Mouse (Mus musculus) C2C12 (cell line): Measurements from ENCODE around the gene Rpl3. TPM values are rescaled to one million over a fixed set of nuclear protein-coding genes. Genes with fewer than 3 reads are reported as not detected.

ENCODE experiments used
- H3K27me3 ChIP-seq: one replicate; pipeline ENCODE4 v1.6.1; 2011; ENCODE audit not compliant: control insufficient read depth, insufficient read depth, insufficient read length
- H3K36me3 ChIP-seq: one replicate; pipeline ENCODE4 v1.6.1; 2011; ENCODE audit not compliant: control insufficient read depth, insufficient read depth
- H3K4me3 ChIP-seq: one replicate; pipeline ENCODE4 v1.5.1; 2011; ENCODE audit warnings: mild to moderate bottlenecking, control low read depth; ENCODE audit not compliant: poor library complexity, insufficient read depth, severe bottlenecking
- H3K79me2 ChIP-seq: one replicate; pipeline ENCODE4 v1.6.1; 2011; ENCODE audit not compliant: control insufficient read depth, insufficient read depth
- H3K79me3 ChIP-seq: one replicate; pipeline ENCODE4 v1.6.1; 2011; ENCODE audit warnings: low read depth, control low read depth
- H3ac ChIP-seq: one replicate; pipeline ENCODE3; 2011; ENCODE audit warnings: low read depth; ENCODE audit not compliant: control insufficient read depth, insufficient read length
- CEBPB ChIP-seq: IDR thresholded peaks from one replicate; pipeline ENCODE4 v1.6.1; 2011; ENCODE audit warnings: low read depth, mild to moderate bottlenecking, control low read depth, moderate library complexity
- CTCF ChIP-seq: IDR thresholded peaks from one replicate; pipeline ENCODE4 v1.5.1; 2011; ENCODE audit not compliant: control insufficient read depth, insufficient read depth, insufficient read length
- FOSL1 ChIP-seq: IDR thresholded peaks from one replicate; pipeline ENCODE4 v1.8.0; 2011; ENCODE audit warnings: mild to moderate bottlenecking, low read length; ENCODE audit not compliant: poor library complexity, insufficient read depth, severe bottlenecking
- MAX ChIP-seq: IDR thresholded peaks from one replicate; pipeline ENCODE4 v1.6.1; 2011; ENCODE audit warnings: mild to moderate bottlenecking, control low read depth
- MYOD1 ChIP-seq: IDR thresholded peaks from one replicate; pipeline ENCODE4 v1.6.1; 2011; ENCODE audit warnings: low read depth; ENCODE audit not compliant: control insufficient read depth, insufficient read length
- MYOG ChIP-seq: IDR thresholded peaks from one replicate; pipeline ENCODE4 v1.6.1; 2011; ENCODE audit not compliant: control insufficient read depth, insufficient read length; ENCODE audit errors: extremely low read depth
- USF1 ChIP-seq: IDR thresholded peaks from one replicate; pipeline ENCODE4 v1.6.1; 2011; ENCODE audit warnings: low read depth, mild to moderate bottlenecking, control low read depth, moderate library complexity
- polyA plus RNA-seq: library from polyadenylated mRNA; unstranded; fragments of >200 nt; fragmentation: generic; extraction: Trizol; gene quantifications from one replicate; pipeline ENCODE4 v1.2.1, GENCODE M21; 2012; ENCODE audit warnings: missing spikeins

Gene Rpl3
- polyA plus RNA-seq, 1 experiment, result 1,181 TPM

GRCm38 (mm10) chr15:80107575-80107974 is 15.9 kb upstream of the Rpl3 start:
- no peaks in the 10 kb centered on the region for H3K79me3 ChIP-seq
- no peak overlapping the region for H3K4me3 ChIP-seq
- no peaks in the 10 kb centered on the region for H3K36me3 ChIP-seq
- TF ChIP-seq FOSL1, result no peak
- no peak for TF ChIP-seq MYOG
- TF ChIP-seq CEBPB, result no peak
- no peak for TF ChIP-seq CTCF
- TF ChIP-seq MAX, result no peak
- TF ChIP-seq USF1, result no peak
- TF ChIP-seq MYOD1, result no peak
- H3K27me3 ChIP-seq, result no peaks in the 10 kb centered on the region
- no peaks in the 10 kb centered on the region for H3K79me2 ChIP-seq
- H3ac ChIP-seq, result no peak overlapping the region

GRCm38 (mm10) chr15:80107143-80107542 is 15.5 kb upstream of the Rpl3 start:
- Histone ChIP-seq H3K27me3 (no peaks in the 10 kb centered on the region), H3K79me2 (no peaks in the 10 kb centered on the region), H3K4me3 (no peak overlapping the region), H3ac (no peak overlapping the region), H3K79me3 (no peaks in the 10 kb centered on the region), H3K36me3 (no peaks in the 10 kb centered on the region)
- TF ChIP-seq FOSL1, result no peak
- TF ChIP-seq MAX, result no peak
- TF ChIP-seq MYOD1, result no peak
- TF ChIP-seq CEBPB, result no peak
- TF ChIP-seq MYOG, result no peak
- no peak for TF ChIP-seq USF1
- TF ChIP-seq CTCF, result no peak

GRCm38 (mm10) chr15:80105490-80106410 is 14.1 kb upstream of the Rpl3 start:
- no peak for TF ChIP-seq MYOD1
- peak; percentile 10 for TF ChIP-seq CTCF
- H3K36me3 ChIP-seq, result no peaks in the 10 kb centered on the region
- no peak overlapping the region for H3K4me3 ChIP-seq
- H3K79me2 ChIP-seq, result no peaks in the 10 kb centered on the region
- H3ac ChIP-seq, result no peak overlapping the region
- H3K79me3 ChIP-seq, result no peaks in the 10 kb centered on the region
- H3K27me3 ChIP-seq, result no peaks in the 10 kb centered on the region

- no peak overlapping the region for H3ac ChIP-seq
Measured at GRCm38 (mm10) chr15:80102495-80102894, 10.8 kb upstream of the Rpl3 start.

GRCm38 (mm10) chr15:80101503-80101902 is 9.8 kb upstream of the Rpl3 start:
- Histone ChIP-seq H3K36me3 (no peaks in the 10 kb centered on the region), H3K79me2 (no peaks in the 10 kb centered on the region), H3K79me3 (no peaks in the 10 kb centered on the region), H3ac (no peak overlapping the region), H3K4me3 (no peak overlapping the region), H3K27me3 (no peaks in the 10 kb centered on the region)
- TF ChIP-seq CEBPB, result no peak
- no peak for TF ChIP-seq FOSL1
- no peak for TF ChIP-seq MYOD1
- no peak for TF ChIP-seq USF1
- TF ChIP-seq CTCF, result no peak
- no peak for TF ChIP-seq MYOG
- TF ChIP-seq MAX, result no peak

More at GRCm38 (mm10) chr15:80102495-80102894, 10.8 kb upstream of the Rpl3 start:
- no peak overlapping the region for H3K4me3 ChIP-seq
- no peaks in the 10 kb centered on the region for H3K27me3 ChIP-seq
- H3K79me2 ChIP-seq, result no peaks in the 10 kb centered on the region
- no peaks in the 10 kb centered on the region for H3K36me3 ChIP-seq
- H3K79me3 ChIP-seq, result no peaks in the 10 kb centered on the region
- TF ChIP-seq MAX (no peak), MYOD1 (no peak), MYOG (no peak), CTCF (no peak), FOSL1 (no peak), USF1 (no peak), CEBPB (no peak)

- Histone ChIP-seq H3K79me3 (no peaks in the 10 kb centered on the region), H3K4me3 (no peak overlapping the region), H3ac (no peak overlapping the region), H3K36me3 (no peaks in the 10 kb centered on the region), H3K27me3 (no peaks in the 10 kb centered on the region), H3K79me2 (no peaks in the 10 kb centered on the region)
- TF ChIP-seq MYOD1, result no peak
Measured at GRCm38 (mm10) chr15:80100871-80101270, 9.2 kb upstream of the Rpl3 start.
